In genomic region chr4:134473764-134474163, GRCm38 (mm10) we compare ENCODE assay signal across 14 mouse cellular contexts. TPM values are rescaled to one million over a fixed set of nuclear protein-coding genes. Genes with fewer than 3 reads are reported as not detected.
DNase-seq lines count a peak whose midpoint lies in the region; ATAC-seq lines count a peak whose summit lies in the region.
"Had no signal": no experiment of that assay in that cellular context is flagged by ENCODE, and none has a peak within 500 bp of the region (broad histone marks: within the 10 kb centered on the region; RNA-seq: fewer than 3 reads in every experiment).

No protein-coding gene starts in this region.

- no peaks in the 10 kb centered on the region for H3K27me3 ChIP-seq in forebrain, embryonic 12.5 days
- H3K27me3 ChIP-seq in forebrain, embryonic 10.5 days (ENCODE audit: poor library complexity, severe bottlenecking) = no peaks in the 10 kb centered on the region
- H3K27me3 ChIP-seq in neural tube, embryonic 11.5 days (ENCODE audit: control insufficient read depth, insufficient read depth, low read length) = no peaks in the 10 kb centered on the region
- H3K27me3 ChIP-seq in hindbrain, embryonic 15.5 days = no peaks in the 10 kb centered on the region
- no peaks in the 10 kb centered on the region for H3K27me3 ChIP-seq in neural tube, embryonic 15.5 days (replicated peaks)
- H3K27me3 ChIP-seq: heart, embryonic 15.5 days; limb, embryonic 13.5 days had no signal

- 53% methylated on average over 4 of the region's 4 CpGs for WGBS in forebrain, embryonic 12.5 days
- WGBS in forebrain, embryonic 10.5 days = 64% methylated on average over 4 of the region's 4 CpGs
- 72% methylated on average over 4 of the region's 4 CpGs for WGBS in neural tube, embryonic 11.5 days
- 51% methylated on average over 4 of the region's 4 CpGs for WGBS in hindbrain, embryonic 15.5 days
- 40% methylated on average over 4 of the region's 4 CpGs for WGBS in neural tube, embryonic 15.5 days

- H3K9me3 ChIP-seq in forebrain, embryonic 12.5 days = no peaks in the 10 kb centered on the region
- H3K9me3 ChIP-seq in forebrain, embryonic 10.5 days = no peaks in the 10 kb centered on the region
- H3K9me3 ChIP-seq in neural tube, embryonic 11.5 days (ENCODE audit: control insufficient read depth, low read length) = no peaks in the 10 kb centered on the region
- H3K9me3 ChIP-seq in hindbrain, embryonic 15.5 days = no peaks in the 10 kb centered on the region
- no peaks in the 10 kb centered on the region for H3K9me3 ChIP-seq in neural tube, embryonic 15.5 days (replicated peaks)
- H3K9me3 ChIP-seq: heart, embryonic 15.5 days; limb, embryonic 13.5 days had no signal

- H3K27ac ChIP-seq in forebrain, embryonic 12.5 days = peak overlapping the region; percentile 65; the same call in 1 of the 2 replicates
- H3K27ac ChIP-seq in forebrain, embryonic 10.5 days = no peak overlapping the region
- 0 out of 2 replicates have a peak overlapping the region, but pooled peaks have one; percentile 44 for H3K27ac ChIP-seq in neural tube, embryonic 11.5 days (ENCODE audit: low read depth, low read length)
- H3K27ac ChIP-seq in hindbrain, embryonic 15.5 days (replicated peaks) = peak overlapping the region; percentile 76
- peak overlapping the region; percentile 76 for H3K27ac ChIP-seq in neural tube, embryonic 15.5 days (replicated peaks)
- H3K27ac ChIP-seq: heart, embryonic 15.5 days; limb, embryonic 13.5 days; stomach, postnatal 0 days had no signal

- ATAC-seq in forebrain, embryonic 12.5 days (ENCODE audit: low FRiP score) = no peak
- ATAC-seq in neural tube, embryonic 11.5 days (ENCODE audit: insufficient read depth, low FRiP score, low TSS enrichment) = no peak
- no peak for ATAC-seq in hindbrain, embryonic 15.5 days (ENCODE audit: low FRiP score, low read depth)
- ATAC-seq in neural tube, embryonic 15.5 days (ENCODE audit: low FRiP score) = no peak
- no peak for ATAC-seq in activated CD4-positive, CD25-positive, alpha-beta regulatory T cell, adult 4 months

- H3K36me3 ChIP-seq in forebrain, embryonic 12.5 days (replicated peaks) = peaks cover 68% of the 10 kb centered on the region
- peaks cover 72% of the 10 kb centered on the region for H3K36me3 ChIP-seq in forebrain, embryonic 10.5 days (replicated peaks)
- peaks cover 35% of the 10 kb centered on the region for H3K36me3 ChIP-seq in neural tube, embryonic 11.5 days (ENCODE audit: control insufficient read depth, insufficient read depth, low read length)
- peaks cover 58% of the 10 kb centered on the region for H3K36me3 ChIP-seq in hindbrain, embryonic 15.5 days
- H3K36me3 ChIP-seq in neural tube, embryonic 15.5 days = peaks cover 51% of the 10 kb centered on the region

- DNase-seq in forebrain, embryonic 10.5 days (ENCODE audit: extremely low spot score, low spot score) = no peak
- DNase-seq in neural tube, embryonic 11.5 days (ENCODE audit: low spot score) = no peak
- DNase-seq in neural tube, embryonic 10.5 days (ENCODE audit: extremely low spot score, low spot score) = no peak
- no peak for DNase-seq in kidney, adult 18-20 months
- DNase-seq: cerebellum, adult 9-11 months; gastrocnemius, postnatal 36 days; kidney, postnatal 4 days had no signal

- H3K4me1 ChIP-seq in forebrain, embryonic 12.5 days = peaks cover 38% of the 10 kb centered on the region
- peaks cover 24% of the 10 kb centered on the region for H3K4me1 ChIP-seq in forebrain, embryonic 10.5 days
- peaks cover 3% of the 10 kb centered on the region; the same call in 1 of the 2 replicates for H3K4me1 ChIP-seq in neural tube, embryonic 11.5 days (ENCODE audit: control insufficient read depth, insufficient read depth, low read length)
- peaks cover 48% of the 10 kb centered on the region for H3K4me1 ChIP-seq in hindbrain, embryonic 15.5 days (replicated peaks)
- H3K4me1 ChIP-seq in neural tube, embryonic 15.5 days = peaks cover 47% of the 10 kb centered on the region

- no peak overlapping the region for H3K9ac ChIP-seq in forebrain, embryonic 12.5 days
- no peak overlapping the region for H3K9ac ChIP-seq in neural tube, embryonic 11.5 days (ENCODE audit: low read length)
- H3K9ac ChIP-seq in hindbrain, embryonic 15.5 days = peak overlapping the region; percentile 18; the same call in 1 of the 2 replicates
- no peak overlapping the region; the same call in 1 of the 2 replicates for H3K9ac ChIP-seq in neural tube, embryonic 15.5 days (replicated peaks)
- H3K9ac ChIP-seq: heart, embryonic 15.5 days; limb, embryonic 13.5 days had no signal

- 0 out of 2 replicates have a peak overlapping the region, but pooled peaks have one; percentile 15 for H3K4me2 ChIP-seq in forebrain, embryonic 12.5 days
- H3K4me2 ChIP-seq in neural tube, embryonic 11.5 days (ENCODE audit: low read depth) = no peak overlapping the region
- H3K4me2 ChIP-seq in hindbrain, embryonic 15.5 days = peak overlapping the region; percentile 18; the same call in 1 of the 2 replicates
- H3K4me2 ChIP-seq in neural tube, embryonic 15.5 days = peak overlapping the region; percentile 27
- H3K4me2 ChIP-seq: heart, embryonic 15.5 days; limb, embryonic 13.5 days had no signal

- H3K4me3 ChIP-seq in forebrain, embryonic 12.5 days (replicated peaks) = no peak overlapping the region
- no peak overlapping the region for H3K4me3 ChIP-seq in forebrain, embryonic 10.5 days
- H3K4me3 ChIP-seq in neural tube, embryonic 11.5 days (ENCODE audit: low read depth, low read length) = no peak overlapping the region
- 0 out of 2 replicates have a peak overlapping the region, but pooled peaks have one; percentile 6 for H3K4me3 ChIP-seq in hindbrain, embryonic 15.5 days
- H3K4me3 ChIP-seq in neural tube, embryonic 15.5 days (replicated peaks) = no peak overlapping the region
- H3K4me3 ChIP-seq: heart, embryonic 15.5 days; limb, embryonic 13.5 days had no signal

RNA-seq across cellular contexts. Expression of gene Stmn1, which starts 5.6 kb away (rescaled TPM):
- polyA plus RNA-seq in forebrain, embryonic 12.5 days (2016; fragmentation: Nextera tagmentation; extraction: Ambion mirVana) = 4,517 and 4,745 TPM in 2 replicates
- 2,040 and 2,174 TPM in 2 replicates for polyA plus RNA-seq in forebrain, embryonic 10.5 days (2016; fragmentation: Nextera tagmentation; extraction: Ambion mirVana)
- 3,693 and 3,815 TPM in 2 replicates for polyA plus RNA-seq in neural tube, embryonic 11.5 days (2014; fragmentation: Nextera tagmentation; extraction: Ambion mirVana)
- polyA plus RNA-seq in hindbrain, embryonic 15.5 days (2015; fragmentation: Nextera tagmentation; extraction: Ambion mirVana) = 5,846 and 6,036 TPM in 2 replicates
- 4,048 and 4,915 TPM in 2 replicates for polyA plus RNA-seq in neural tube, embryonic 15.5 days (2015; fragmentation: Nextera tagmentation; extraction: Ambion mirVana)
- polyA plus RNA-seq in activated CD4-positive, CD25-positive, alpha-beta regulatory T cell, adult 4 months (2017; shearing (Covaris generic)) = 100 to 1,000 TPM; 262 to 341 TPM

RNA-seq across cellular contexts. Expression of gene Paqr7, which starts 22.7 kb away (rescaled TPM):
- 3.8 and 4.9 TPM in 2 replicates for polyA plus RNA-seq in forebrain, embryonic 12.5 days (2016; fragmentation: Nextera tagmentation; extraction: Ambion mirVana)
- 2.7 and 3.1 TPM in 2 replicates for polyA plus RNA-seq in forebrain, embryonic 10.5 days (2016; fragmentation: Nextera tagmentation; extraction: Ambion mirVana)
- polyA plus RNA-seq in neural tube, embryonic 11.5 days (2014; fragmentation: Nextera tagmentation; extraction: Ambion mirVana) = 2.0 and 2.2 TPM in 2 replicates
- polyA plus RNA-seq in hindbrain, embryonic 15.5 days (2015; fragmentation: Nextera tagmentation; extraction: Ambion mirVana) = 30.4 and 35.2 TPM in 2 replicates
- 30.5 and 35.2 TPM in 2 replicates for polyA plus RNA-seq in neural tube, embryonic 15.5 days (2015; fragmentation: Nextera tagmentation; extraction: Ambion mirVana)
- polyA plus RNA-seq in activated CD4-positive, CD25-positive, alpha-beta regulatory T cell, adult 4 months (2017; shearing (Covaris generic)) = 10 to 100 TPM; 23.9 to 27.1 TPM

RNA-seq across cellular contexts. Expression of gene Aunip, which starts 37.0 kb away (rescaled TPM):
- polyA plus RNA-seq in forebrain, embryonic 12.5 days (2016; fragmentation: Nextera tagmentation; extraction: Ambion mirVana) = 14.1 and 15.4 TPM in 2 replicates
- polyA plus RNA-seq in forebrain, embryonic 10.5 days (2016; fragmentation: Nextera tagmentation; extraction: Ambion mirVana) = 30.3 and 32.8 TPM in 2 replicates
- 6.5 and 8.1 TPM in 2 replicates for polyA plus RNA-seq in neural tube, embryonic 11.5 days (2014; fragmentation: Nextera tagmentation; extraction: Ambion mirVana)
- polyA plus RNA-seq in hindbrain, embryonic 15.5 days (2015; fragmentation: Nextera tagmentation; extraction: Ambion mirVana) = 2.0 and 2.9 TPM in 2 replicates
- polyA plus RNA-seq in neural tube, embryonic 15.5 days (2015; fragmentation: Nextera tagmentation; extraction: Ambion mirVana) = 1.8 and 5.4 TPM in 2 replicates
- 1 to 10 TPM in 1 of 2 experiments, under 1 TPM in 1; 0.70 to 3.2 TPM for polyA plus RNA-seq in activated CD4-positive, CD25-positive, alpha-beta regulatory T cell, adult 4 months (2017; shearing (Covaris generic))
